Mouse (Mus musculus): ENCODE data around the gene Necab3. TPM values are rescaled to one million over a fixed set of nuclear protein-coding genes. Genes with fewer than 3 reads are reported as not detected.

Gene Necab3
- total RNA-seq, 2 experiments from 2014 or later, result 1.3 to 1.8 TPM

DNA sequence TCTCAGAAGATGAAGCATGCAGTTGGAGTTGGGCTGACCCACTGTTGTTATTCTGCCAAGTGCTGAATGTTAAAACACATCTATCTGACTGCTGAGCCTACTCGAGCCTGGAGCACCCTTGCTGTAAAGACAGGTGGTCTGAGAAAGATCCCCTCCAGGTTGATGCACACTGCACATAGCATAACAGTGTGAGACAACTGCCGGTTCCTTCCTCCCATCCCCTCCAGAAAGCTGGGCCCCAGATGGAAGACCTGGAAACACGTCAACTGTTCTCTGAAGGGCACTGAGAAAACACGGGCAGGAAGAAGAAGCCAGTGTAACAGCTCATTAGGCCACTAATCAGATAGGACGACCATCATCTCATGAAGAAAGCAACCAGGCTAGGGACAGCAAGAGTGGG, 60.1 kb downstream of the Necab3 start:
- intact Hi-C loops (cut with DNase I), result no loop called here
- DNase-seq, result peak; percentile 7 to 12

DNA sequence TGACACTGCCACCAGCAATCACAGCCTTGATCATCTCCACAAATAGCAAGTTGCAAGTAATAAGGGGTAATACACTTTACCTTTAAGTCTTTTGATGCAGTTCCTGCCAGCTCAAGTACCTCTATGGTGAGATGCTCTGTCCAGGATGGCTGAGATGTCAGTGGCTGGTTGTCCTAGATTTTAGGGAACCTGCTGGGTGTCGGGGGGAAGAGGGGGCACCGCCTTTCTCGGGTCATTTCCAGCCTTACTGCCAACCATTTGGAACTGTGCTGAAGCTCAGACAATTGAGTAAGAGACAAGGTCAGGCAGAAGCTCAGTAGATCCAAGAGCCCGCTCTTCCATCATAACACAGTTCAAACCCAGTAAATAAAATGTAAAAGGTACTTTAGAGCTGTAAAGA, 63.7 kb downstream of the Necab3 start:
- intact Hi-C loops (cut with DNase I), result no loop called here
- DNase-seq, result no peak

Other genes with a start within 250 kb of the Necab3 start
- 10 to 100 TPM; 13.6 to 16.3 TPM for gene Cdk5rap1, start 185.9 kb downstream of the Necab3 start, total RNA-seq (2021)
- 100 to 1,000 TPM in 1 of 2 experiments, 10 to 100 TPM in 1; 82.6 to 106 TPM for gene Snta1, start 150.8 kb downstream of the Necab3 start, total RNA-seq (2021)
- gene Cbfa2t2, start 122.4 kb downstream of the Necab3 start, total RNA-seq (2021), result 10 to 100 TPM; 23.5 to 25.3 TPM
- gene 1700003F12Rik, start 11.8 kb downstream of the Necab3 start, total RNA-seq (2021), result under 1 TPM; 0.38 to 0.40 TPM
- gene Actl10, start 7.1 kb downstream of the Necab3 start, total RNA-seq (2021), result under 1 TPM in 1 of 2 experiments, not detected in 1; 0.22 TPM
- 10 to 100 TPM; 10.2 to 10.4 TPM for gene E2f1, start 11.0 kb upstream of the Necab3 start, total RNA-seq (2021)
- 10 to 100 TPM; 25.7 to 26.8 TPM for gene Pxmp4, start 44.8 kb upstream of the Necab3 start, total RNA-seq (2021)
- gene Zfp341, start 54.4 kb upstream of the Necab3 start, total RNA-seq (2021), result 1 to 10 TPM; 2.2 to 2.9 TPM
- gene 4930519P11Rik, start 54.5 kb upstream of the Necab3 start, total RNA-seq (2021), result not detected
- 100 to 1,000 TPM; 125 to 126 TPM for gene Chmp4b, start 92.8 kb upstream of the Necab3 start, total RNA-seq (2021)
- gene Gm14214, start 211.1 kb upstream of the Necab3 start, total RNA-seq (2021), result not detected
- gene Raly, start 232.2 kb upstream of the Necab3 start, total RNA-seq (2021), result 100 to 1,000 TPM; 162 to 171 TPM
- gene a, start 232.5 kb upstream of the Necab3 start, total RNA-seq (2021), result not detected